Mouse (Mus musculus): ENCODE data around the gene Arhgap32. TPM values are rescaled to one million over a fixed set of nuclear protein-coding genes. Genes with fewer than 3 reads are reported as not detected.

The Arhgap32 gene
- polyA plus RNA-seq, 1 experiment, result 59.2 TPM

DNA sequence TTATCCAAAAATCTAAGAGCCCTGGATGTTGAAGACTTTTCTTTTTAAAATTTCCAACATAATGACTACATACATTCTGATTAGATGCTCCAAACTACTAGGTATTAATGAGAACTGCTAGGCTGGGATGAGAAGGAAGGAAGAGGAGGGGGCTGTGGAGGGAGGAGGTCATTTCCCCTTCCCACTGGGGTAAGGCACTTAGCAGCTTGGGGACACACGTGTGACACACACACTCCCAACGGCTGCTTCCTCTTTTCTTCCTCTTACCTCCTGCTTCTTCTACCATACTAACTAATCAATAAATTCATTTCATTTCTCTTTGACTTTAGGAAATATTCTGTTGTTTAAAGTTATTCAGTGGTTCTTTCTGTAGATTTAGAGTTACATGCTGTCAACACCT is 65.2 kb downstream of the Arhgap32 start:
- no peak overlapping the region for H3K27ac ChIP-seq (ENCODE audit: insufficient read depth, low read length)
- H3K9me3 ChIP-seq (replicated peaks; ENCODE audit: control insufficient read depth, insufficient read depth, low read length, poor library complexity, severe bottlenecking), result no peaks in the 10 kb centered on the region
- no peak for TF ChIP-seq EP300 (IDR thresholded peaks at IDR 0.05; ENCODE audit: insufficient read depth, low read depth, low read length)
- TF ChIP-seq POLR2A (IDR thresholded peaks at IDR 0.05; ENCODE audit: insufficient read depth, low read length), result no peak
- TF ChIP-seq CTCF (IDR thresholded peaks at IDR 0.05; ENCODE audit: low read depth, low read length), result no peak
- no peak overlapping the region for H3K4me3 ChIP-seq (ENCODE audit: low read depth, low read length)
- H3K9ac ChIP-seq (ENCODE audit: low read depth, poor library complexity, severe bottlenecking), result no peak overlapping the region
- no peaks in the 10 kb centered on the region for H3K27me3 ChIP-seq (ENCODE audit: control insufficient read depth, insufficient read depth, low read length, poor library complexity, severe bottlenecking)
- H3K36me3 ChIP-seq (ENCODE audit: control insufficient read depth, insufficient read depth, low read length, poor library complexity, severe bottlenecking), result peaks cover 2% of the 10 kb centered on the region; the same call in 1 of the 2 replicates
- H3K4me1 ChIP-seq (ENCODE audit: control insufficient read depth, insufficient read depth, low read length), result no peaks in the 10 kb centered on the region

GRCm38 (mm10) chr9:32186489-32186888 is 70.6 kb downstream of the Arhgap32 start:
- H3K9me3 ChIP-seq (replicated peaks; ENCODE audit: control insufficient read depth, insufficient read depth, low read length, poor library complexity, severe bottlenecking), result no peaks in the 10 kb centered on the region
- no peak overlapping the region for H3K4me3 ChIP-seq (ENCODE audit: low read depth, low read length)
- H3K9ac ChIP-seq (ENCODE audit: low read depth, poor library complexity, severe bottlenecking), result no peak overlapping the region
- no peak overlapping the region for H3K27ac ChIP-seq (ENCODE audit: insufficient read depth, low read length)
- H3K27me3 ChIP-seq (ENCODE audit: control insufficient read depth, insufficient read depth, low read length, poor library complexity, severe bottlenecking), result no peaks in the 10 kb centered on the region
- no peaks in the 10 kb centered on the region for H3K4me1 ChIP-seq (ENCODE audit: control insufficient read depth, insufficient read depth, low read length)
- H3K36me3 ChIP-seq (ENCODE audit: control insufficient read depth, insufficient read depth, low read length, poor library complexity, severe bottlenecking), result peaks cover 2% of the 10 kb centered on the region; the same call in 1 of the 2 replicates
- TF ChIP-seq EP300 (IDR thresholded peaks at IDR 0.05; ENCODE audit: insufficient read depth, low read depth, low read length), result no peak
- TF ChIP-seq CTCF (IDR thresholded peaks at IDR 0.05; ENCODE audit: low read depth, low read length), result peak; percentile 67
- no peak for TF ChIP-seq POLR2A (IDR thresholded peaks at IDR 0.05; ENCODE audit: insufficient read depth, low read length)

DNA sequence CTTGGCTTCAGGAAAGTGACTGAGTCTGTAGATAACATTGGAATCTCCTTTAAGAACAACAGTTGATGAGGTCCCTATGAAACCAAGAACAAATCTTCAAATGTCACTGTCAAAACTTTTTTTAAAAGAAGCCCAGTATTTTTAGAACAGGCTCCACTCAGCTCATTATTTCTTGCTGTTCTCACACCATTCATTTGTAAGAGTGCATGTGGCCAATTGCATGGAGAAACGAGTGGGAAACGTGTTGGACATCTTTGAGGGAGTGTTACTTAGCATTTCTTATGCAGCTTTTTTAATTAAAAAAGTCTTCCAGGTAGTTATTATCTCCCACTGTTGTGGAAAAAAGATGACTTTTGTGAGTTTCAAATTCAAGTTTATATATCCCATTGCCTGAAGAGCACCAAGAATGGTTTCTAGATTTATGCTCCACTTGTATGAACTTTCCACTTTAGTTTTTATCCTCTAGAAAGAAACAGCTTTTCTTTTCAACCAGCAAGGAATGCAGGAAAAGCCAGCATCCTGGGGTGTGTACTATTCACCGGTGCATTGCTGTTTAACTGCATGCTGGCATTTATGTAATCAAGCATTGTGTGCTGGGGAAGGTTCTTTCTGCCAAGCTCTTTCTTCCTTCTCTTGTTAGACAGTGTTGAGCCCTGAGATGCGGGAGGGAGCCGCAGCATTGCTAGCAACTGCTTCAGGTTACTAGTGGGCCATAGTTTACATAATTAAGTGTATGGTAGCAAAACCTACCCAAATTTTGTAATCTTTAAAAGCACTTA is 76.5 kb downstream of the Arhgap32 start:
- Histone ChIP-seq H3K27ac (ENCODE audit: insufficient read depth, low read length) (no peak overlapping the region), H3K9ac (ENCODE audit: low read depth, poor library complexity, severe bottlenecking) (no peak overlapping the region), H3K4me1 (ENCODE audit: control insufficient read depth, insufficient read depth, low read length) (no peaks in the 10 kb centered on the region), H3K4me3 (ENCODE audit: low read depth, low read length) (no peak overlapping the region), H3K9me3 (replicated peaks; ENCODE audit: control insufficient read depth, insufficient read depth, low read length, poor library complexity, severe bottlenecking) (no peaks in the 10 kb centered on the region), H3K27me3 (ENCODE audit: control insufficient read depth, insufficient read depth, low read length, poor library complexity, severe bottlenecking) (no peaks in the 10 kb centered on the region), H3K36me3 (ENCODE audit: control insufficient read depth, insufficient read depth, low read length, poor library complexity, severe bottlenecking) (peaks cover 2% of the 10 kb centered on the region)
- TF ChIP-seq EP300 (IDR thresholded peaks at IDR 0.05; ENCODE audit: insufficient read depth, low read depth, low read length) (no peak), POLR2A (IDR thresholded peaks at IDR 0.05; ENCODE audit: insufficient read depth, low read length) (no peak), CTCF (IDR thresholded peaks at IDR 0.05; ENCODE audit: low read depth, low read length) (no peak)

DNA sequence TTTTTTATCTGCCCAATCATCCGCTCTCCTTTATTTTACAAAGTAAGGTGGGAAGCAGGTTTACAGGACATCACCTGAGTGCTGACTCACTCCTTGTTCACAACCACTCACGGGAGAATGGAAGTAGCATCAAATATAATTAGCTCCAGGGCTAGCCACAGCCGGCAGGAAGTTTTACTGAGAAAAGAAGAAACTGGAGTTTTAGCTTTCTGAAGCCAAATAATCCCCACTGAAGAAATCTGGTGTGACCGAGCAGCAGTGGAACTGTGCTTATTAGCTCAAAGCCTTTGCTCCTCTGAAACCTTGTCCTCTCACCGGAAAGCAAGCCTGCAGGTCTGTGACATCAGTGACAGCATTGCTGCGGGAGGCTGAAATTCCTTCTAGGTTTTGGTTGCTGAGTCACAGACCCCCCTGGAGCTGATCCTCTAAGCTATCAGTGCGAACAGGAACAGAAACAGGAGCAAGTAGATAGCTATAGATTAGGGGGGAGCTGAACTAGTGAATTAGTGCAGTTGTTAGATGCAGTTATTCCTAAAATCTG is 88.6 kb downstream of the Arhgap32 start:
- no peaks in the 10 kb centered on the region for H3K9me3 ChIP-seq (replicated peaks; ENCODE audit: control insufficient read depth, insufficient read depth, low read length, poor library complexity, severe bottlenecking)
- TF ChIP-seq CTCF (IDR thresholded peaks at IDR 0.05; ENCODE audit: low read depth, low read length) (no peak), POLR2A (IDR thresholded peaks at IDR 0.05; ENCODE audit: insufficient read depth, low read length) (no peak), EP300 (IDR thresholded peaks at IDR 0.05; ENCODE audit: insufficient read depth, low read depth, low read length) (no peak)
- peak overlapping the region; percentile 69 for H3K4me3 ChIP-seq (ENCODE audit: low read depth, low read length)
- peak overlapping the region; percentile 88 for H3K27ac ChIP-seq (ENCODE audit: insufficient read depth, low read length)
- no peaks in the 10 kb centered on the region for H3K36me3 ChIP-seq (ENCODE audit: control insufficient read depth, insufficient read depth, low read length, poor library complexity, severe bottlenecking)
- H3K27me3 ChIP-seq (ENCODE audit: control insufficient read depth, insufficient read depth, low read length, poor library complexity, severe bottlenecking), result no peaks in the 10 kb centered on the region
- 0 out of 2 replicates have a peak overlapping the region, but pooled peaks have one; percentile 4 for H3K9ac ChIP-seq (ENCODE audit: low read depth, poor library complexity, severe bottlenecking)
- no peaks in the 10 kb centered on the region for H3K4me1 ChIP-seq (ENCODE audit: control insufficient read depth, insufficient read depth, low read length)

DNA sequence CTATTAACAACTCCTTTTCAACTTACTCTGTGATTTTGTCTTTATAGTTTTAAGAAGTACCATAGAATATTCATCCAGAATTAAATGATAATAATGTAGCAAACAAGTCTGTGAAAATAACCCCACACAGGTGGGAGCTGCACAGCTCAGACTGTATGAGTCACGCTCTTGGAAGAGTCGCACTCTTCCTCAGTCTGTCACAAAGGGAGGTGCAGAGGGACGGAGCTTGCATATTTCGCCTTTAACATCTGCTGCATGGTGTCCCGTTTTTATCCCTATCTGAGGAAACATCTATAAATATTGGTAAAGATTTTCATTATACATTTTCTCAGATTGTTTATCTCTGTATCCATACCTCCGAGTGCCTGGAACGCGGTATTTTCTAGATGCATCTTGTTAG is 91.2 kb downstream of the Arhgap32 start:
- Histone ChIP-seq H3K27ac (ENCODE audit: insufficient read depth, low read length) (no peak overlapping the region), H3K4me3 (ENCODE audit: low read depth, low read length) (no peak overlapping the region), H3K4me1 (ENCODE audit: control insufficient read depth, insufficient read depth, low read length) (no peaks in the 10 kb centered on the region), H3K9ac (ENCODE audit: low read depth, poor library complexity, severe bottlenecking) (no peak overlapping the region), H3K27me3 (ENCODE audit: control insufficient read depth, insufficient read depth, low read length, poor library complexity, severe bottlenecking) (no peaks in the 10 kb centered on the region), H3K36me3 (ENCODE audit: control insufficient read depth, insufficient read depth, low read length, poor library complexity, severe bottlenecking) (no peaks in the 10 kb centered on the region; the same call in 1 of the 2 replicates), H3K9me3 (replicated peaks; ENCODE audit: control insufficient read depth, insufficient read depth, low read length, poor library complexity, severe bottlenecking) (no peaks in the 10 kb centered on the region)
- no peak for TF ChIP-seq EP300 (IDR thresholded peaks at IDR 0.05; ENCODE audit: insufficient read depth, low read depth, low read length)
- TF ChIP-seq POLR2A (IDR thresholded peaks at IDR 0.05; ENCODE audit: insufficient read depth, low read length), result no peak
- no peak for TF ChIP-seq CTCF (IDR thresholded peaks at IDR 0.05; ENCODE audit: low read depth, low read length)

- Histone ChIP-seq H3K4me3 (ENCODE audit: low read depth, low read length) (no peak overlapping the region), H3K9me3 (replicated peaks; ENCODE audit: control insufficient read depth, insufficient read depth, low read length, poor library complexity, severe bottlenecking) (no peaks in the 10 kb centered on the region), H3K4me1 (ENCODE audit: control insufficient read depth, insufficient read depth, low read length) (no peaks in the 10 kb centered on the region), H3K36me3 (ENCODE audit: control insufficient read depth, insufficient read depth, low read length, poor library complexity, severe bottlenecking) (no peaks in the 10 kb centered on the region; the same call in 1 of the 2 replicates), H3K9ac (ENCODE audit: low read depth, poor library complexity, severe bottlenecking) (no peak overlapping the region), H3K27me3 (ENCODE audit: control insufficient read depth, insufficient read depth, low read length, poor library complexity, severe bottlenecking) (no peaks in the 10 kb centered on the region), H3K27ac (ENCODE audit: insufficient read depth, low read length) (no peak overlapping the region)
- TF ChIP-seq POLR2A (IDR thresholded peaks at IDR 0.05; ENCODE audit: insufficient read depth, low read length) (no peak), CTCF (IDR thresholded peaks at IDR 0.05; ENCODE audit: low read depth, low read length) (no peak)
These were observed 92.1 kb downstream of the Arhgap32 start for GRCm38 (mm10) chr9:32208071-32208470.

Measured in ES-Bruce4 (cell line).